Mouse (Mus musculus): ENCODE measurements around the gene Frem1.
A peak's percentile ranks its signal among the peaks of the same experiment; 100 is the strongest.

Frem1 gene

GRCm38 (mm10) chr4:83030097-83030496, 22.0 kb downstream of the Frem1 start:
- DNase-seq (ENCODE audit: low spot score), result no peak

GRCm38 (mm10) chr4:83020759-83021555, 31.2 kb downstream of the Frem1 start:
- DNase-seq (ENCODE audit: low spot score), result no peak

GRCm38 (mm10) chr4:83018111-83019105, 33.7 kb downstream of the Frem1 start:
- no peak for DNase-seq (ENCODE audit: low spot score)

- DNase-seq (ENCODE audit: low spot score), result no peak
Measured at GRCm38 (mm10) chr4:83014538-83014937, 37.6 kb downstream of the Frem1 start.

GRCm38 (mm10) chr4:83004086-83004485, 48.1 kb downstream of the Frem1 start:
- DNase-seq (ENCODE audit: low spot score), result no peak

- no peak for DNase-seq (ENCODE audit: low spot score)
Measured at GRCm38 (mm10) chr4:82992042-82992441, 60.1 kb downstream of the Frem1 start.

GRCm38 (mm10) chr4:82990973-82991695, 61.0 kb downstream of the Frem1 start:
- DNase-seq (ENCODE audit: low spot score), result no peak

- no peak for DNase-seq (ENCODE audit: low spot score)
Measured at GRCm38 (mm10) chr4:82972381-82972780, 79.8 kb downstream of the Frem1 start.

GRCm38 (mm10) chr4:82970901-82971648, 81.1 kb downstream of the Frem1 start:
- DNase-seq (ENCODE audit: low spot score), result no peak

- no peak for DNase-seq (ENCODE audit: low spot score)
Measured at GRCm38 (mm10) chr4:82961024-82961423, 91.1 kb downstream of the Frem1 start.

GRCm38 (mm10) chr4:82957827-82958538, 94.2 kb downstream of the Frem1 start:
- no peak for DNase-seq (ENCODE audit: low spot score)

- DNase-seq (ENCODE audit: low spot score), result no peak
Measured at GRCm38 (mm10) chr4:82953992-82954391, 98.1 kb downstream of the Frem1 start.

GRCm38 (mm10) chr4:82949511-82949910, 102.6 kb downstream of the Frem1 start:
- no peak for DNase-seq (ENCODE audit: low spot score)

GRCm38 (mm10) chr4:82946721-82947120, 105.4 kb downstream of the Frem1 start:
- no peak for DNase-seq (ENCODE audit: low spot score)

- DNase-seq (ENCODE audit: low spot score), result no peak
Measured at GRCm38 (mm10) chr4:82946276-82946612, 105.9 kb downstream of the Frem1 start.

GRCm38 (mm10) chr4:82945572-82946275, 106.4 kb downstream of the Frem1 start:
- no peak for DNase-seq (ENCODE audit: low spot score)

GRCm38 (mm10) chr4:82940680-82941079, 111.5 kb downstream of the Frem1 start:
- no peak for DNase-seq (ENCODE audit: low spot score)

- DNase-seq (ENCODE audit: low spot score), result no peak
Measured at GRCm38 (mm10) chr4:82940248-82940647, 111.9 kb downstream of the Frem1 start.

GRCm38 (mm10) chr4:82934308-82934707, 117.8 kb downstream of the Frem1 start:
- DNase-seq (ENCODE audit: low spot score), result peak; percentile 28

- peak; percentile 78 for DNase-seq (ENCODE audit: low spot score)
Measured at GRCm38 (mm10) chr4:82933698-82934210, 118.4 kb downstream of the Frem1 start.
